Comparison of ENCODE assay signal across 29 mouse cellular contexts in the genomic region with DNA sequence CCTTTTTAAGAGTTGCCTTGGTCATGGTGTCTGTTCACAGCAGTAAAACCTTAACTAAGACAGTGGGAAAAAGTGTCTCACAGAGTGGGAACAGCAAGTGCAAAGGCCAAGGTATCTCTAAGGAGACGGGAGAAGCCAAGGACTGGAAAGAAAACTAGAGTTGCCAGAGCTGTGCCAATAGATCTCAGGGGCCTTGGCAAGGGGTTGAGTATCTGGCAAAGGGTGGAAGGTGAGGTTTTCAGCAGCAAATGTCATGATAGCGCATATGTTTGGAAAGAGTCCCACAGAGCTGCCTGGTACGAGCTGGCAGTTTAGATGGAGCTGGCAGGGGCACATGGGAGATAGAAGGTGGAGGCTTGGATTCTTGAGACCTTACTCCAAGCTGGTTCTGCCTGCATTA. TPM values are rescaled to one million over a fixed set of nuclear protein-coding genes. Genes with fewer than 3 reads are reported as not detected.
A peak's percentile ranks its signal among the peaks of the same experiment; 100 is the strongest.
DNase-seq lines count a peak whose midpoint lies in the region; TF ChIP-seq lines count a peak whose summit lies in the region.
"Had no signal": no experiment of that assay in that cellular context is flagged by ENCODE, and none has a peak within 500 bp of the region (broad histone marks: within the 10 kb centered on the region; RNA-seq: fewer than 3 reads in every experiment).

No protein-coding gene starts in this region.

- H3K4me3 ChIP-seq in gastrocnemius, adult 2 months = no peak overlapping the region
- H3K4me3 ChIP-seq in hindbrain, embryonic 10.5 days = no peak overlapping the region
- H3K4me3 ChIP-seq in left cerebral cortex, adult 2 months = no peak overlapping the region
- H3K4me3 ChIP-seq: heart, adult 2 months; heart, embryonic 13.5 days; hindbrain, embryonic 12.5 days; limb, embryonic 10.5 days; liver, embryonic 15.5 days; lung, embryonic 15.5 days; midbrain, embryonic 15.5 days; neural tube, embryonic 12.5 days had no signal

- no peak for TF ChIP-seq CTCF in gastrocnemius, adult 2 months (IDR thresholded peaks at IDR 0.05)
- TF ChIP-seq CTCF in left cerebral cortex, adult 2 months (IDR thresholded peaks at IDR 0.05) = no peak

- intact Hi-C loops in gastrocnemius, adult 2 months (cut with DNase I) = loop anchor here (5.0 kb wide), 1 partner anchor 382 kb away; no protein-coding TSS in a partner anchor
- intact Hi-C loops in gastrocnemius, postnatal 36 days (cut with DNase I) = loop anchor here (2.0 to 5.0 kb wide), 2 partner anchors 45 to 382 kb away; no protein-coding TSS in a partner anchor
- intact Hi-C loops in left cerebral cortex, adult 2 months (cut with DNase I) = loop anchor here (2.0 kb wide), 4 partner anchors 45 to 463 kb away; partner anchors contain the start of gene Uimc1

- no peak overlapping the region for H3K27ac ChIP-seq in gastrocnemius, adult 2 months
- H3K27ac ChIP-seq in hindbrain, embryonic 10.5 days = no peak overlapping the region
- H3K27ac ChIP-seq in left cerebral cortex, adult 2 months = no peak overlapping the region
- H3K27ac ChIP-seq: heart, adult 2 months; heart, embryonic 13.5 days; hindbrain, embryonic 12.5 days; kidney, postnatal 0 days; limb, embryonic 10.5 days; liver, embryonic 15.5 days; lung, embryonic 15.5 days; midbrain, embryonic 15.5 days; neural tube, embryonic 12.5 days had no signal

- no peaks in the 10 kb centered on the region for H3K9me3 ChIP-seq in hindbrain, embryonic 10.5 days
- H3K9me3 ChIP-seq: heart, embryonic 13.5 days; hindbrain, embryonic 12.5 days; limb, embryonic 10.5 days; liver, embryonic 15.5 days; lung, embryonic 15.5 days; midbrain, embryonic 15.5 days; neural tube, embryonic 12.5 days had no signal

- H3K27me3 ChIP-seq in hindbrain, embryonic 10.5 days (ENCODE audit: insufficient read depth, poor library complexity, severe bottlenecking) = no peaks in the 10 kb centered on the region
- H3K27me3 ChIP-seq: heart, embryonic 13.5 days; hindbrain, embryonic 12.5 days; liver, embryonic 15.5 days; lung, embryonic 15.5 days; midbrain, embryonic 15.5 days; neural tube, embryonic 12.5 days had no signal

- WGBS in hindbrain, embryonic 10.5 days = 90% methylated on average over 3 of the region's 3 CpGs

- H3K4me1 ChIP-seq in hindbrain, embryonic 10.5 days (replicated peaks) = peaks cover 7% of the 10 kb centered on the region; the same call in 1 of the 2 replicates

- no peaks in the 10 kb centered on the region for H3K36me3 ChIP-seq in hindbrain, embryonic 10.5 days
- H3K36me3 ChIP-seq: heart, embryonic 13.5 days; hindbrain, embryonic 12.5 days; limb, embryonic 10.5 days; liver, embryonic 15.5 days; lung, embryonic 15.5 days; midbrain, embryonic 15.5 days; neural tube, embryonic 12.5 days had no signal

- DNase-seq in cerebellum, adult 18-20 months = peak; percentile 23 to 24
- no peak for DNase-seq in cerebellum, postnatal 4 days (ENCODE audit: low spot score in 2 of 2)
- peak; percentile 29 for DNase-seq in gastrocnemius, adult 2 months
- DNase-seq in gastrocnemius, postnatal 36 days = no peak
- peak; percentile 27 for DNase-seq in cerebellum, adult 8-10 months
- DNase-seq in hindbrain, embryonic 10.5 days (ENCODE audit: low spot score) = no peak
- DNase-seq in left cerebral cortex, adult 2 months (ENCODE audit: extremely low spot score in 1 of 2, low spot score in 2 of 2) = no peak
- DNase-seq: embryo, embryonic 11 days; gastrocnemius, postnatal 14 days; heart, adult 2 months; heart, postnatal 14 days; liver; lung, postnatal 36 days; right cerebral cortex, postnatal 14 days had no signal

RNA-seq across cellular contexts. Expression of gene Fgfr4, which starts 27.2 kb away (rescaled TPM):
- total RNA-seq in gastrocnemius, adult 2 months (2021) = 1 to 10 TPM; 2.1 to 2.3 TPM
- total RNA-seq in gastrocnemius, postnatal 36 days (2021) = 1 to 10 TPM; 2.3 to 2.9 TPM
- 0.67 and 1.3 TPM in 2 replicates for polyA plus RNA-seq in hindbrain, embryonic 10.5 days (2016; fragmentation: Nextera tagmentation; extraction: Ambion mirVana)
- total RNA-seq in left cerebral cortex, adult 2 months (2021) = under 1 TPM; 0.36 to 0.40 TPM
- polyA plus RNA-seq: thymus, postnatal 0 days had no signal

RNA-seq across cellular contexts. Expression of gene Nsd1, which starts 30.0 kb away (rescaled TPM):
- total RNA-seq in gastrocnemius, adult 2 months (2021) = 10 to 100 TPM; 49.5 to 56.7 TPM
- total RNA-seq in gastrocnemius, postnatal 36 days (2021) = 10 to 100 TPM; 45.7 to 50.8 TPM
- polyA plus RNA-seq in hindbrain, embryonic 10.5 days (2016; fragmentation: Nextera tagmentation; extraction: Ambion mirVana) = 69.3 and 73.9 TPM in 2 replicates
- 100 to 1,000 TPM; 116 to 118 TPM for total RNA-seq in left cerebral cortex, adult 2 months (2021)

RNA-seq across cellular contexts. Expression of gene Gm17617, which starts 46.2 kb away (rescaled TPM):
- total RNA-seq in gastrocnemius, adult 2 months (2021) = not detected
- total RNA-seq in gastrocnemius, postnatal 36 days (2021) = not detected
- polyA plus RNA-seq in hindbrain, embryonic 10.5 days (2016; fragmentation: Nextera tagmentation; extraction: Ambion mirVana) = not detected in 2 replicates
- total RNA-seq in left cerebral cortex, adult 2 months (2021) = not detected
- total RNA-seq: adrenal gland, adult 18-20 months; ES-E14; gastrocnemius, postnatal 14 days; heart, adult 2 months; heart, postnatal 14 days; layer of hippocampus, postnatal 10 days; left cerebral cortex, adult 8-10 months had no signal
- polyA plus RNA-seq: embryonic facial prominence, embryonic 14.5 days; heart, adult 2 months; heart, embryonic 13.5 days; hindbrain, embryonic 12.5 days; intestine, postnatal 0 days; kidney, postnatal 0 days; limb, embryonic 10.5 days; liver, embryonic 15.5 days; lung, embryonic 15.5 days; midbrain, embryonic 15.5 days; neural tube, embryonic 12.5 days; thymus, postnatal 0 days had no signal

Comparison
In these comparisons a context has a peak if more than half of its experiments do, and no peak if none do; other contexts are left out.
1. DNase-seq: peak in cerebellum, adult 18-20 months (2 of 2), gastrocnemius, adult 2 months (single experiment) and cerebellum, adult 8-10 months (single experiment); none in cerebellum, postnatal 4 days (0 of 2), gastrocnemius, postnatal 36 days (0 of 2), hindbrain, embryonic 10.5 days (single experiment) and left cerebral cortex, adult 2 months (0 of 2).